Mouse (Mus musculus): ENCODE results near the gene Ddx52.

Ddx52 gene

GRCm38 (mm10) chr11:83941950-83942840 is at the start of gene Ddx52:
Gene Ddx52, plus strand, starts transcription at chr11:83942062.
- DNase-seq (ENCODE audit: low spot score): peak; percentile 62

- DNase-seq (ENCODE audit: low spot score): no peak
Measured at GRCm38 (mm10) chr11:83893325-83893724, 48.5 kb upstream of the Ddx52 start.

- DNase-seq (ENCODE audit: low spot score): no peak
Measured at GRCm38 (mm10) chr11:83896430-83897410, 45.1 kb upstream of the Ddx52 start.

GRCm38 (mm10) chr11:83897569-83897968 is 44.3 kb upstream of the Ddx52 start:
- no peak for DNase-seq (ENCODE audit: low spot score)

- no peak for DNase-seq (ENCODE audit: low spot score)
Measured at GRCm38 (mm10) chr11:83902812-83903211, 39.0 kb upstream of the Ddx52 start.

- DNase-seq (ENCODE audit: low spot score): no peak
Measured at GRCm38 (mm10) chr11:83905756-83906155, 36.1 kb upstream of the Ddx52 start.

GRCm38 (mm10) chr11:83908376-83908775 is 33.5 kb upstream of the Ddx52 start:
- no peak for DNase-seq (ENCODE audit: low spot score)

GRCm38 (mm10) chr11:83913824-83914311 is 28.0 kb upstream of the Ddx52 start:
- no peak for DNase-seq (ENCODE audit: low spot score)

GRCm38 (mm10) chr11:83914501-83914900 is 27.4 kb upstream of the Ddx52 start:
- DNase-seq (ENCODE audit: low spot score): no peak

GRCm38 (mm10) chr11:83922600-83922999 is 19.3 kb upstream of the Ddx52 start:
- DNase-seq (ENCODE audit: low spot score): no peak

GRCm38 (mm10) chr11:83927097-83927496 is 14.8 kb upstream of the Ddx52 start:
- DNase-seq (ENCODE audit: low spot score): no peak

- DNase-seq (ENCODE audit: low spot score): no peak
Measured at GRCm38 (mm10) chr11:83932506-83933106, 9.3 kb upstream of the Ddx52 start.

- DNase-seq (ENCODE audit: low spot score): no peak
Measured at GRCm38 (mm10) chr11:83933376-83933775, 8.5 kb upstream of the Ddx52 start.

GRCm38 (mm10) chr11:83935986-83936665 is 5.7 kb upstream of the Ddx52 start:
- peak; percentile 51 for DNase-seq (ENCODE audit: low spot score)

- DNase-seq (ENCODE audit: low spot score): no peak
Measured at GRCm38 (mm10) chr11:83938556-83938955, 3.3 kb upstream of the Ddx52 start.

GRCm38 (mm10) chr11:83956822-83957221 is 15.0 kb downstream of the Ddx52 start:
- no peak for DNase-seq (ENCODE audit: low spot score)

GRCm38 (mm10) chr11:83961983-83962382 is 20.1 kb downstream of the Ddx52 start:
- no peak for DNase-seq (ENCODE audit: low spot score)

GRCm38 (mm10) chr11:83963991-83964921 is 22.4 kb downstream of the Ddx52 start, which contains the start of gene Synrg:
Gene Synrg, plus strand, starts transcription at chr11:83964428.
- peak; percentile 63 for DNase-seq (ENCODE audit: low spot score)

- no peak for DNase-seq (ENCODE audit: low spot score)
Measured at GRCm38 (mm10) chr11:83967436-83968204, 25.8 kb downstream of the Ddx52 start.
